Mouse (Mus musculus): Measurements from ENCODE around the gene Rpl9-ps1. TPM values are rescaled to one million over a fixed set of nuclear protein-coding genes. Genes with fewer than 3 reads are reported as not detected.

The Rpl9-ps1 gene
- polyA plus RNA-seq (2014; fragmentation: Illumina TruSeq; extraction: RNeasy Lipid Tissue Mini Kit (QIAGEN cat#74804); ENCODE audit: low read depth, low replicate concordance): not detected

GRCm38 (mm10) chr11:83645521-83645920 lies at the start of gene Rpl9-ps1:
TSS of gene Rpl9-ps1 (minus strand) at chr11:83645621.

GRCm38 (mm10) chr11:83662204-83662603 lies 16.8 kb upstream of the Rpl9-ps1 start, which contains the start of gene Ccl4:
TSS of gene Ccl4 (plus strand) at chr11:83662584.

GRCm38 (mm10) chr11:83649305-83649841 lies 4.0 kb upstream of the Rpl9-ps1 start, which contains the start of gene Ccl3:
TSS of gene Ccl3 (minus strand) at chr11:83649355.

Other genes with a start within 250 kb of the Rpl9-ps1 start
- gene Rasl10b, start 236.5 kb downstream of the Rpl9-ps1 start, polyA plus RNA-seq (2014; fragmentation: Illumina TruSeq; extraction: RNeasy Lipid Tissue Mini Kit (QIAGEN cat#74804); ENCODE audit: low read depth, low replicate concordance): 1.2 TPM
- gene Gas2l2, start 216.2 kb downstream of the Rpl9-ps1 start, polyA plus RNA-seq (2014; fragmentation: Illumina TruSeq; extraction: RNeasy Lipid Tissue Mini Kit (QIAGEN cat#74804); ENCODE audit: low read depth, low replicate concordance): not detected
- gene 1700020L24Rik, start 207.9 kb downstream of the Rpl9-ps1 start, polyA plus RNA-seq (2014; fragmentation: Illumina TruSeq; extraction: RNeasy Lipid Tissue Mini Kit (QIAGEN cat#74804); ENCODE audit: low read depth, low replicate concordance): not detected
- 2.9 TPM for gene Mmp28, start 182.6 kb downstream of the Rpl9-ps1 start, polyA plus RNA-seq (2014; fragmentation: Illumina TruSeq; extraction: RNeasy Lipid Tissue Mini Kit (QIAGEN cat#74804); ENCODE audit: low read depth, low replicate concordance)
- gene Taf15, start 172.5 kb downstream of the Rpl9-ps1 start, polyA plus RNA-seq (2014; fragmentation: Illumina TruSeq; extraction: RNeasy Lipid Tissue Mini Kit (QIAGEN cat#74804); ENCODE audit: low read depth, low replicate concordance): 193 TPM
- gene Heatr9, start 123.4 kb downstream of the Rpl9-ps1 start, polyA plus RNA-seq (2014; fragmentation: Illumina TruSeq; extraction: RNeasy Lipid Tissue Mini Kit (QIAGEN cat#74804); ENCODE audit: low read depth, low replicate concordance): not detected
- not detected for gene Ccl5, start 115.1 kb downstream of the Rpl9-ps1 start, polyA plus RNA-seq (2014; fragmentation: Illumina TruSeq; extraction: RNeasy Lipid Tissue Mini Kit (QIAGEN cat#74804); ENCODE audit: low read depth, low replicate concordance)
- 10.3 TPM for gene Ccl9, start 67.0 kb downstream of the Rpl9-ps1 start, polyA plus RNA-seq (2014; fragmentation: Illumina TruSeq; extraction: RNeasy Lipid Tissue Mini Kit (QIAGEN cat#74804); ENCODE audit: low read depth, low replicate concordance)
- gene Ccl6, start 52.5 kb downstream of the Rpl9-ps1 start, polyA plus RNA-seq (2014; fragmentation: Illumina TruSeq; extraction: RNeasy Lipid Tissue Mini Kit (QIAGEN cat#74804); ENCODE audit: low read depth, low replicate concordance): 28.9 TPM
- gene Ccl3, start 3.7 kb upstream of the Rpl9-ps1 start, polyA plus RNA-seq (2014; fragmentation: Illumina TruSeq; extraction: RNeasy Lipid Tissue Mini Kit (QIAGEN cat#74804); ENCODE audit: low read depth, low replicate concordance): 1.5 TPM
- not detected for gene Ccl4, start 17.0 kb upstream of the Rpl9-ps1 start, polyA plus RNA-seq (2014; fragmentation: Illumina TruSeq; extraction: RNeasy Lipid Tissue Mini Kit (QIAGEN cat#74804); ENCODE audit: low read depth, low replicate concordance)
- gene Wfdc17, start 58.4 kb upstream of the Rpl9-ps1 start, polyA plus RNA-seq (2014; fragmentation: Illumina TruSeq; extraction: RNeasy Lipid Tissue Mini Kit (QIAGEN cat#74804); ENCODE audit: low read depth, low replicate concordance): 8.0 TPM
- not detected for gene Wfdc18, start 63.4 kb upstream of the Rpl9-ps1 start, polyA plus RNA-seq (2014; fragmentation: Illumina TruSeq; extraction: RNeasy Lipid Tissue Mini Kit (QIAGEN cat#74804); ENCODE audit: low read depth, low replicate concordance)
- not detected for gene Wfdc21, start 101.3 kb upstream of the Rpl9-ps1 start, polyA plus RNA-seq (2014; fragmentation: Illumina TruSeq; extraction: RNeasy Lipid Tissue Mini Kit (QIAGEN cat#74804); ENCODE audit: low read depth, low replicate concordance)
- gene Heatr6, start 108.1 kb upstream of the Rpl9-ps1 start, polyA plus RNA-seq (2014; fragmentation: Illumina TruSeq; extraction: RNeasy Lipid Tissue Mini Kit (QIAGEN cat#74804); ENCODE audit: low read depth, low replicate concordance): 4.7 TPM
- not detected for gene Hnf1b, start 204.4 kb upstream of the Rpl9-ps1 start, polyA plus RNA-seq (2014; fragmentation: Illumina TruSeq; extraction: RNeasy Lipid Tissue Mini Kit (QIAGEN cat#74804); ENCODE audit: low read depth, low replicate concordance)